9 mouse cellular contexts compared by ENCODE assay signal in genomic region chr19:43440768-43441660, GRCm38 (mm10). TPM values are rescaled to one million over a fixed set of nuclear protein-coding genes. Genes with fewer than 3 reads are reported as not detected.
DNase-seq lines count a peak whose midpoint lies in the region; ATAC-seq lines count a peak whose summit lies in the region.
"Had no signal": no experiment of that assay in that cellular context is flagged by ENCODE, and none has a peak within 500 bp of the region (broad histone marks: within the 10 kb centered on the region; RNA-seq: fewer than 3 reads in every experiment).

No protein-coding gene starts in this region.

- H3K9ac ChIP-seq in forebrain, embryonic 16.5 days (replicated peaks; ENCODE audit: low read depth, low read length): peak overlapping the region; percentile 72
- H3K9ac ChIP-seq in intestine, embryonic 15.5 days: peak overlapping the region; percentile 48
- H3K9ac ChIP-seq in limb, embryonic 13.5 days: peak overlapping the region; percentile 72

- peak overlapping the region; percentile 64 for H3K27ac ChIP-seq in forebrain, embryonic 16.5 days (ENCODE audit: low read length)
- no peak overlapping the region for H3K27ac ChIP-seq in intestine, embryonic 15.5 days
- H3K27ac ChIP-seq in limb, embryonic 13.5 days: no peak overlapping the region
- H3K27ac ChIP-seq: macrophage had no signal

- H3K36me3 ChIP-seq in forebrain, embryonic 16.5 days (ENCODE audit: control insufficient read depth, insufficient read depth): no peaks in the 10 kb centered on the region
- H3K36me3 ChIP-seq in intestine, embryonic 15.5 days: no peaks in the 10 kb centered on the region
- no peaks in the 10 kb centered on the region for H3K36me3 ChIP-seq in limb, embryonic 13.5 days

- DNase-seq in layer of hippocampus, adult 11-12 months (ENCODE audit: low spot score): peak; percentile 32
- DNase-seq in layer of hippocampus, adult 9-10 months (ENCODE audit: low spot score): no peak
- peak; percentile 70 to 85 for DNase-seq in cerebellum, adult 18-20 months
- DNase-seq in retina, postnatal 1 day: peak; percentile 58
- no peak for DNase-seq in spleen, adult 18-20 months

- H3K9me3 ChIP-seq in forebrain, embryonic 16.5 days (ENCODE audit: control insufficient read depth, low read length): no peaks in the 10 kb centered on the region
- H3K9me3 ChIP-seq in intestine, embryonic 15.5 days: no peaks in the 10 kb centered on the region
- peaks cover 6% of the 10 kb centered on the region; the same call in 1 of the 2 replicates for H3K9me3 ChIP-seq in limb, embryonic 13.5 days

- ATAC-seq in forebrain, embryonic 16.5 days: peak; percentile 62
- ATAC-seq in intestine, embryonic 15.5 days: peak; percentile 66
- ATAC-seq in limb, embryonic 13.5 days (ENCODE audit: low FRiP score, low read depth): peak; percentile 38

- peak overlapping the region; percentile 72 for H3K4me3 ChIP-seq in forebrain, embryonic 16.5 days (replicated peaks; ENCODE audit: low read length)
- H3K4me3 ChIP-seq in intestine, embryonic 15.5 days (replicated peaks): peak overlapping the region; percentile 65
- peak overlapping the region; percentile 73 for H3K4me3 ChIP-seq in limb, embryonic 13.5 days

- peaks cover 19% of the 10 kb centered on the region for H3K4me1 ChIP-seq in forebrain, embryonic 16.5 days (replicated peaks; ENCODE audit: control insufficient read depth, insufficient read depth, low read length)
- H3K4me1 ChIP-seq in intestine, embryonic 15.5 days (replicated peaks): peaks cover 18% of the 10 kb centered on the region
- H3K4me1 ChIP-seq in limb, embryonic 13.5 days: peaks cover 19% of the 10 kb centered on the region

- peaks cover 17% of the 10 kb centered on the region for H3K27me3 ChIP-seq in forebrain, embryonic 16.5 days (replicated peaks; ENCODE audit: control insufficient read depth, insufficient read depth, low read length)
- H3K27me3 ChIP-seq in intestine, embryonic 15.5 days (replicated peaks): peaks cover 47% of the 10 kb centered on the region
- peaks cover 57% of the 10 kb centered on the region for H3K27me3 ChIP-seq in limb, embryonic 13.5 days

- peak overlapping the region; percentile 96 for H3K4me2 ChIP-seq in forebrain, embryonic 16.5 days (ENCODE audit: low read length)
- H3K4me2 ChIP-seq in intestine, embryonic 15.5 days (replicated peaks): peak overlapping the region; percentile 100
- peak overlapping the region; percentile 100 for H3K4me2 ChIP-seq in limb, embryonic 13.5 days (replicated peaks)

- WGBS in forebrain, embryonic 16.5 days: under 1% methylated on average over 97 of the region's 118 CpGs
- under 1% methylated on average over 114 of the region's 118 CpGs for WGBS in intestine, embryonic 15.5 days
- WGBS in limb, embryonic 13.5 days: under 1% methylated on average over 107 of the region's 118 CpGs

RNA-seq across cellular contexts. Expression of gene Cnnm1, which starts 0.8 kb away (rescaled TPM):
- polyA plus RNA-seq in forebrain, embryonic 16.5 days (2015; fragmentation: Nextera tagmentation; extraction: Ambion mirVana): 1.8 and 2.1 TPM in 2 replicates
- 0.64 and 0.93 TPM in 2 replicates for polyA plus RNA-seq in intestine, embryonic 15.5 days (2015; fragmentation: Nextera tagmentation; extraction: Ambion mirVana)
- polyA plus RNA-seq in limb, embryonic 13.5 days (2015; fragmentation: Nextera tagmentation; extraction: Ambion mirVana): 1.0 and 1.1 TPM in 2 replicates
- polyA plus RNA-seq: macrophage had no signal

RNA-seq across cellular contexts. Expression of gene Hpse2, which starts 52.9 kb away (rescaled TPM):
- 0.11 and 0.13 TPM in 2 replicates for polyA plus RNA-seq in forebrain, embryonic 16.5 days (2015; fragmentation: Nextera tagmentation; extraction: Ambion mirVana)
- polyA plus RNA-seq in intestine, embryonic 15.5 days (2015; fragmentation: Nextera tagmentation; extraction: Ambion mirVana): 14.0 and 17.5 TPM in 2 replicates
- polyA plus RNA-seq in limb, embryonic 13.5 days (2015; fragmentation: Nextera tagmentation; extraction: Ambion mirVana): 9.8 and 10.8 TPM in 2 replicates
- polyA plus RNA-seq: macrophage had no signal

Comparison
In these comparisons a context has a peak if more than half of its experiments do, and no peak if none do; other contexts are left out.
1. DNase-seq: peak in layer of hippocampus, adult 11-12 months (single experiment), cerebellum, adult 18-20 months (2 of 2) and retina, postnatal 1 day (single experiment); none in layer of hippocampus, adult 9-10 months (single experiment) and spleen, adult 18-20 months (0 of 2).
2. Peak in every context shown above with its lines, with median percentiles within 50 percentile points of each other: ATAC-seq, H3K4me2 ChIP-seq, H3K4me3 ChIP-seq and H3K9ac ChIP-seq.